Mouse (Mus musculus): Measurements from ENCODE around the gene Tbl1x.

- TF ChIP-seq CTCF (IDR thresholded peaks at IDR 0.05; ENCODE audit: low read depth, low read length) (no peak), EP300 (IDR thresholded peaks at IDR 0.05; ENCODE audit: insufficient read depth, low read depth, low read length) (no peak), POLR2A (IDR thresholded peaks at IDR 0.05; ENCODE audit: insufficient read depth, low read length) (no peak)
Measured at GRCm38 (mm10) chrX:77638076-77638475, 127.3 kb downstream of the Tbl1x start.
